Mouse (Mus musculus): ENCODE data around the gene Usp10.

GRCm38 (mm10) chr8:119943616-119944015 is 33.5 kb downstream of the Usp10 start:
- no peak for TF ChIP-seq CHD2 (IDR thresholded peaks at IDR 0.05; ENCODE audit: low read length)
- no peak for TF ChIP-seq CTCF (conservative IDR thresholded peaks at IDR 0.05 in 1 of 2, IDR thresholded peaks at IDR 0.05 in 1 of 2; ENCODE audit: low read depth in 2 of 2, low read length in 2 of 2)
- TF ChIP-seq POLR2AphosphoS2 (IDR thresholded peaks at IDR 0.05; ENCODE audit: low read depth, low read length) = no peak
- TF ChIP-seq POLR2A (IDR thresholded peaks at IDR 0.05; ENCODE audit: low read depth, low read length) = no peak
- TF ChIP-seq RAD21 (IDR thresholded peaks at IDR 0.05; ENCODE audit: low read depth, low read length) = no peak
- TF ChIP-seq E2F4 (IDR thresholded peaks at IDR 0.05; ENCODE audit: insufficient replicate concordance, low read depth, low read length) = no peak
- TF ChIP-seq ETS1 (conservative IDR thresholded peaks at IDR 0.05; ENCODE audit: low read depth, low read length) = no peak
- TF ChIP-seq MEF2A (IDR thresholded peaks at IDR 0.05; ENCODE audit: borderline replicate concordance, low read depth, low read length) = no peak
- no peak for TF ChIP-seq TCF12 (IDR thresholded peaks at IDR 0.05; ENCODE audit: low read depth, low read length)
- no peak for TF ChIP-seq EP300 (IDR thresholded peaks at IDR 0.05; ENCODE audit: low read length)

Data from CH12.LX (cell line).